Mouse (Mus musculus) heart, adult 2 months (tissue): ENCODE measurements around the gene U2af2.

Experiments used
- CTCF ChIP-seq: fragments of 200-600 bp; IDR thresholded peaks from 2 replicates; pipeline ENCODE4 v1.8.1; 2022; ENCODE audit warnings: antibody characterized with exemption, mild to moderate bottlenecking, moderate library complexity
- EP300 ChIP-seq: fragments of 200-500 bp; IDR thresholded peaks from 2 replicates; pipeline ENCODE4 v1.6.1; 2011; ENCODE audit warnings: low read depth, low read length, control low read depth; ENCODE audit not compliant: insufficient read depth
- POLR2A ChIP-seq: fragments of 200-500 bp; IDR thresholded peaks from 2 replicates; pipeline ENCODE4 v1.6.1; 2011; ENCODE audit warnings: mild to moderate bottlenecking, low read depth, low read length, control low read depth; ENCODE audit not compliant: insufficient read depth

GRCm38 (mm10) chr7:5061774-5062359 is at the start of gene U2af2:
- TF ChIP-seq CTCF (no peak), POLR2A (peak; percentile 68; the same call in 1 of the 2 replicates), EP300 (no peak)
